Mouse (Mus musculus): Measurements from ENCODE around the gene Arhgap17.

Gene Arhgap17

DNA sequence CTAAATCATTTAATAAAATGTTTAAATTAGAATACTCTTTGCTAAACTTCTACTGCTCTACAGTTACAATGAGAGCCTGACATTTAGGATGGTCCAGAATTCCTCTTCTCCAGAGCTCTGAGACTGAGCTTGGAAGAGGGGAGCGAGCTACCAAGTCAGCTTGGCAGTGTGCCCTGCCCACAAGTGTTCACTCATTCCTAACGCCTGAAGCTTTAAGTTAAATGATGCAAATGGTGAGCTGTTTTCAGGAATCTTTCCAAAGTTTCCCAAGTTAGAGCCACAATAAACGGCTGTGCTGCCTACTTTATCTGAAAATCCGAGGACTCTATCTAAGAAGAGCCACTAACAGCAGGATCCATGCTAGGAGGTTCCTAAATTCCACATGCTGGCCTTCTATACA, 85.9 kb downstream of the Arhgap17 start:
- no peak for DNase-seq (ENCODE audit: low spot score)

- DNase-seq (ENCODE audit: low spot score), result no peak
These were observed 89.9 kb downstream of the Arhgap17 start for GRCm38 (mm10) chr7:123279797-123280196.

GRCm38 (mm10) chr7:123276568-123276967, 93.1 kb downstream of the Arhgap17 start:
- DNase-seq (ENCODE audit: low spot score), result no peak

DNA sequence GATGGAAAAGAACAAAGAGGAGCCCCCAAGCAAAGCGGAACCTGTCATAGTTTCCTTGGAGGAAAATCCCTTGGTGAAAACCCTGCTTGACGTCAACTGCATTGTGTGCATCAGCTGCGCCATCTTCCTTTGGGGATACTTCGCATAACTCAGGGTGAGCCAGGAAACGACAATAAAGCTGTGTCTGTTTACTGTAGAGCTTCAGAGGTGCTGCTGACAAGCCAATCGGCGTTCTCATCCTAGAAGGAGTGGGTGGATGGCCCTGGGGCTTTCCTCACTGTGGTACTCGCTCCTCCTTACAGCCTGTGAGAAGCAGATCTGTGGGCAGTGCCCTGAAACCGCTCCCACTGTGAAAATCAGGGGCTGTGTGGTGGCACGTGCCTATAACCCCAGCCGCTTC, 96.7 kb downstream of the Arhgap17 start:
- DNase-seq (ENCODE audit: low spot score), result no peak

GRCm38 (mm10) chr7:123258103-123258502, 111.6 kb downstream of the Arhgap17 start:
- no peak for DNase-seq (ENCODE audit: low spot score)

DNA sequence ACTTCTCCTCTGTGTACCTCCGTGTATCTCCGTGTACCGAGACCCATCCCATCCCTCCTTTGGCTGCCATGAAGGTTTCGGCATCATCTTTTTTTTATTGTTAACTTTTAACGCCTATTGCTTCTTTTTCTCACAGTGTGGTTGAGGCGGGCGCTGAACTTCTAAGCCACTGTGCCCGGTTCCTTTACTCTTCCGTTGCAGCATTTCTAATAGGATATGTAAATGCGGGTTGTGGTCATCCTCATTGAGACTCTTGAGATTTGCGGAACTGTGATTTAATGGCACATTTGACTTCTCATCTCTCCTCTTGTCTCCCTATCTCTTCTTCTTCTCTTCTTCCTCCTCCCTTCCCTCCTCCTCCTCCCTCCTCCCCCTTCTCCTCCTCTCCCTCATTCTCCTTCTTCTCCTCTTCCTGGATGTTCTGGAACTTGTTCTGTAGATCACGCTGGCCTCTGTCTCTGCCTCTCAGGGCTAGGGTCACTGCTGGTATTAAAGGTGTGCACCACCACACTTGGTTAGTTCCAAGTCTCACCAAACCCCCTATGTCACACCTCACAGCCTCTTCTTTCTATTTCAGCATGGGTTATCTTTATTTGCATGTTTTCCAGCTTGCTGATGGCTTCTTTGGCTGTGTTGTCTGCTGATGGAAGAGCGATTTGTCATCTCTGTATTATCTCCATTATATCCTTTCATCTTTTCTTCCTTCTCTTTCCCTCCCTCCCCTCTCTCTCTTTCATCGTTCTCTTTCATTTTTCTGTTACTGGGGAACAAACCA, 115.3 kb downstream of the Arhgap17 start:
- no peak for DNase-seq (ENCODE audit: low spot score)

GRCm38 (mm10) chr7:123253396-123253795, 116.3 kb downstream of the Arhgap17 start:
- no peak for DNase-seq (ENCODE audit: low spot score)

GRCm38 (mm10) chr7:123251343-123251742, 118.4 kb downstream of the Arhgap17 start:
- no peak for DNase-seq (ENCODE audit: low spot score)

GRCm38 (mm10) chr7:123248166-123248565, 121.5 kb downstream of the Arhgap17 start:
- DNase-seq (ENCODE audit: low spot score), result no peak

DNA sequence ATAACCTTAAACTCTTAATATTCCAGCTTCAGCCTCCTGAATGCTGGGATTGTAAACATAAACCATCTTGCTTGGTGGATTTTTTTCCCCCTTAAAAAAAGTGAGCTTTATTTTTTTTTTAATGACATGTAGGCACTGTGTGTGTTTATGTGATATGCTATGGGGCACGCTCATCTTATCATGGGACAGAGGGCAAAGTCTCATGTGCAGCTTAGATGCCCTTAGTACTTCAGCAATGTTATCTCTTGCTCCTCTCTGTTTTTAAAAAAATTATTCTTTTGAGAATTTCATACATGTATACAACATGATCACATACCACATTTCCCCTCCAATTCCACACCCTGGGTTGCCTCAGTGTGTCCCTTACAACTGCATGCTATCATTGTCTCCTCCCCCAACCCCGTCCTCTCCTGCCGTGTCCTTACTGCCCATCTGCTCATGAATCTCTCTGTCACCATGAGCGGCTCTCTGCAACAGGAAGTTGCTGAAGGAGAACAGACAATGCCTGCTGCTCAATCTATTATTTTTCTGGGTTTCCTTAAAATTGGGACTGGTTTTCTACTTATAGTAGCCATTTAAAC, 123.1 kb downstream of the Arhgap17 start:
- DNase-seq (ENCODE audit: low spot score), result no peak

- DNase-seq (ENCODE audit: low spot score), result no peak
These were observed 124.9 kb downstream of the Arhgap17 start for GRCm38 (mm10) chr7:123244833-123245232.

DNA sequence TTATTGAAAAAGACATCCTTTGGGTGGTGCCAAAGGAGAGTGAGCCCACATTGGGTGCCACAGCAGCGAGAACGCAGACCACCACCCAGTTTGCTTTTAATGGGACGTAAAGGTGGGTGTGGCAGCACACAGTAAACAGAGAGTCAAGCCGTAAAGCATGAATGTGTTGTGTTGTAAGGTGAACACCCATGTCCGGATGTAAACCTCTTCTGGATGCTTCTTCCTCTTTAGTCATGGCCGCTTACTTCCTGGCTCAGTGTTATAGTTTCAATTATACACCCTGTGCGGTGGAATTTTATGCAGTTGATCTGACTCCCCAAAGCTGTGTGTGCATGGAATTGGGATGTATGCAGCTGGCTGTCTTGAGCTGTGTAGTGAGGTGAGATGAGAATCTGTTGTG, 127.5 kb downstream of the Arhgap17 start:
- no peak for DNase-seq (ENCODE audit: low spot score)

- DNase-seq (ENCODE audit: low spot score), result no peak
These were observed 129.7 kb downstream of the Arhgap17 start for GRCm38 (mm10) chr7:123240064-123240463.

DNA sequence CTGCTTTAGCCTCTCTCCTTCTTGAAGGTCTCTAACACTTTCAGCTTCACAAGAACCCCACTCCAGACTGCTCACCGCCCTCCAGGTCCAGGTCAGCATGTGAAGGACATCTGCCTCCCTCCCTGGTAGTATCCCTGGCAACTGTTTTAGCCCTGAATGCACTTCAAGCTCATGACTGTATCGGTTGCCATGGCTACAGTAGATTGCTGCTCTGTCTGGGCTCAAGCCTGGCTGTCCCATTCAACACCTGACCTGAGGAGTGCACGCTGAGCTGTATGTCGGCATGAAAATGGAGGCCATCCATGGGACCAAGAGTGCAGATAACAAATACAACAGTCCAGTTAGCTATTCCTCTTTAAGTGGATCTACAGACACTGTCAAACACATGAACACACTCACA, 131.1 kb downstream of the Arhgap17 start:
- DNase-seq (ENCODE audit: low spot score), result no peak

GRCm38 (mm10) chr7:123235449-123235848, 134.3 kb downstream of the Arhgap17 start:
- no peak for DNase-seq (ENCODE audit: low spot score)
